Mouse (Mus musculus) midbrain, embryonic 14.5 days (tissue): Measurements from ENCODE around the gene Lrriq3. TPM values are rescaled to one million over a fixed set of nuclear protein-coding genes. Genes with fewer than 3 reads are reported as not detected.

ENCODE experiments used
- ATAC-seq: fragments of 200-750 bp; cut with Nextera tagmentation; 2 replicates; pipeline ENCODE4 v1.8.0; 2017; ENCODE audit warnings: moderate number of reproducible peaks, moderate library complexity; ENCODE audit not compliant: low FRiP score, low TSS enrichment
- DNase-seq: peaks from one replicate; pipeline ENCODE4 v3.0.0-alpha.2; 2015
- H3K27ac ChIP-seq: fragments of 300-500 bp; sonication (generic); replicated peaks from 2 replicates; pipeline ENCODE4 v1.5.1; 2014; ENCODE audit warnings: mild to moderate bottlenecking, low read depth, low read length, moderate library complexity
- H3K27me3 ChIP-seq: fragments of 300-500 bp; sonication (generic); 2 replicates; pipeline ENCODE4 v1.6.1; 2014; ENCODE audit warnings: low read length, control low read depth, mixed read lengths; ENCODE audit not compliant: control insufficient read depth, insufficient read depth
- H3K36me3 ChIP-seq: fragments of 300-500 bp; sonication (generic); 2 replicates; pipeline ENCODE4 v1.6.1; 2014; ENCODE audit warnings: low read length, control low read depth; ENCODE audit not compliant: control insufficient read depth, insufficient read depth
- H3K4me1 ChIP-seq: fragments of 300-500 bp; sonication (generic); 2 replicates; pipeline ENCODE4 v1.6.1; 2014; ENCODE audit warnings: mild to moderate bottlenecking, antibody characterized with exemption, low read length, control low read depth; ENCODE audit not compliant: control insufficient read depth, insufficient read depth
- H3K4me2 ChIP-seq: fragments of 300-500 bp; sonication (generic); 2 replicates; pipeline ENCODE4 v1.6.1; 2014; ENCODE audit warnings: mild to moderate bottlenecking, low read length, moderate library complexity
- H3K4me3 ChIP-seq: fragments of 300-500 bp; sonication (generic); replicated peaks from 2 replicates; pipeline ENCODE4 v1.5.1; 2014; ENCODE audit warnings: low read depth, low read length
- H3K9ac ChIP-seq: fragments of 300-500 bp; sonication (generic); replicated peaks from 2 replicates; pipeline ENCODE4 v1.6.1; 2014; ENCODE audit warnings: mild to moderate bottlenecking, low read length, moderate library complexity
- H3K9me3 ChIP-seq: fragments of 300-500 bp; sonication (generic); 2 replicates; pipeline ENCODE4 v1.6.1; 2016; ENCODE audit warnings: low read length, control low read depth, mixed read lengths; ENCODE audit not compliant: control insufficient read depth
- WGBS: fragments of 180-500 bp; shearing (Covaris S2); extraction: QIAGEN DNeasy Blood & Tissue Kit; methylation state at CpG from one replicate; pipeline ENCODE4 v1.1.7; 2014; 5-methylcytosine and 5-hydroxymethylcytosine counted together
- polyA plus RNA-seq: library from polyadenylated mRNA; unstranded; fragments of >200 nt; fragmentation: Nextera tagmentation; extraction: Ambion mirVana; gene quantifications from 2 replicates; pipeline ENCODE4 v1.2.1, GENCODE M21; 2014

The Lrriq3 gene
- polyA plus RNA-seq, 1 experiment from 2014 or later = 1.6 TPM

- ATAC-seq (no peak), DNase-seq (no peak)
- no peak overlapping the region for H3K27ac ChIP-seq
- no peak overlapping the region for H3K4me2 ChIP-seq
- H3K36me3 ChIP-seq = no peaks in the 10 kb centered on the region
- H3K27me3 ChIP-seq = no peaks in the 10 kb centered on the region
- no peaks in the 10 kb centered on the region for H3K9me3 ChIP-seq
- 91% methylated on average over 2 of the region's 2 CpGs for WGBS
- no peaks in the 10 kb centered on the region for H3K4me1 ChIP-seq
- no peak overlapping the region for H3K9ac ChIP-seq
- H3K4me3 ChIP-seq = no peak overlapping the region
These were observed 93.2 kb downstream of the Lrriq3 start for GRCm38 (mm10) chr3:155186456-155186855.

DNA sequence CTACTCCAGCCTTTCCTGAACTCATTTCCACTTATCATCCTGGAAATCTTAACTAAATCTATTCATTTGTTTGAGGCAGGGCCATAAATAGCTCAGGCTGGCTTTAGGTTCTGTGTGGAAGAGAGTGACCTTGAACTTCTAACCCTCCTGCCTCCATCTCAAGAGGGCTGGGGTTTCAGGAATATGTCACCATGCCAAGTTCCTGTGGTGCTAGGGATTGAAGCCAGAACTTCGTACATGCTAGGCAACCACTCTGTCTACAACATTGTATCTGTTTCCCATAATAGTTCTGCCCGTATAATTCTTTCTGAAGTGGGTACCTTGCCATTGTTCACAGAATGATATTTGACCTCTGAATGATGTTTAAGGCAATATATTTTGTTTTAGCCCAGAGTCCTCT is 95.6 kb downstream of the Lrriq3 start:
- H3K9me3 ChIP-seq = no peaks in the 10 kb centered on the region
- H3K36me3 ChIP-seq = no peaks in the 10 kb centered on the region
- H3K27ac ChIP-seq = no peak overlapping the region
- ATAC-seq = no peak
- H3K4me3 ChIP-seq = no peak overlapping the region
- no peak overlapping the region for H3K9ac ChIP-seq
- H3K4me1 ChIP-seq = no peaks in the 10 kb centered on the region
- no peak for DNase-seq
- H3K4me2 ChIP-seq = no peak overlapping the region
- H3K27me3 ChIP-seq = no peaks in the 10 kb centered on the region
- 84% methylated on average over 2 of the region's 2 CpGs for WGBS

- Histone ChIP-seq H3K4me1 (no peaks in the 10 kb centered on the region), H3K4me2 (no peak overlapping the region), H3K4me3 (no peak overlapping the region), H3K27ac (no peak overlapping the region), H3K36me3 (no peaks in the 10 kb centered on the region), H3K9ac (no peak overlapping the region), H3K27me3 (no peaks in the 10 kb centered on the region), H3K9me3 (no peaks in the 10 kb centered on the region)
- 4% methylated on average over 1 of the region's 1 CpGs for WGBS
- DNase-seq (peak; percentile 81), ATAC-seq (peak; percentile 81; the same call in 1 of the 2 replicates)
These were observed 141.7 kb downstream of the Lrriq3 start for GRCm38 (mm10) chr3:155234919-155235318.

DNA sequence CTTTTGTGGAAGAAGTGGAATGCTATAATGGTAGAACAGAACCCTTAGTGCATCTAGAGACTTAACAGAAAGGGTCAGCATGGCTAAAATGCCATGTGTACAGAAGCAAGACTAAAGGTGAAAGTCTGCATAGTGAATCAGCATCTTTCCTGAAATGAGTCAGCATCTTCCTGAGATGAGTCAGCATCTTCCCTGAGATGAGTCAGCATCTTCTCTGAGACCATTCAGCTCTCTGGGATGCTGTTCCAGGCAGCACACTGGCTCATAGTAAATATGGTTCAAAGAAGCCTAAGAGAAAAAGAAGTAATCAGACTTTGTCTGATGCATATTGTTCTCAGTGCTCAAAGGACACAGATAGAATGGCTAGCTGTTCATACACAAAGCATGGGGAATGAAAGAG is 142.3 kb downstream of the Lrriq3 start:
- Histone ChIP-seq H3K4me1 (no peaks in the 10 kb centered on the region), H3K4me3 (no peak overlapping the region), H3K4me2 (no peak overlapping the region), H3K36me3 (no peaks in the 10 kb centered on the region), H3K9me3 (no peaks in the 10 kb centered on the region), H3K9ac (no peak overlapping the region), H3K27me3 (no peaks in the 10 kb centered on the region), H3K27ac (no peak overlapping the region)
- ATAC-seq (no peak), DNase-seq (no peak)

Other genes with a start within 250 kb of the Lrriq3 start
- gene Tnni3k, start 38.0 kb upstream of the Lrriq3 start, polyA plus RNA-seq = 0.13 TPM in 1 of 2 replicates, not detected in the other
- 20.2 and 27.4 TPM in 2 replicates for gene Fpgt, start within 50 bp of the Lrriq3 start, polyA plus RNA-seq